Mouse (Mus musculus): ENCODE results near the gene Troap.
A peak's percentile ranks its signal among the peaks of the same experiment; 100 is the strongest.

The Troap gene

GRCm38 (mm10) chr15:99074019-99074599, at the start of gene Troap:
Gene Troap, plus strand, starts transcription at chr15:99074575.
- no peak for DNase-seq (ENCODE audit: low spot score)

DNA sequence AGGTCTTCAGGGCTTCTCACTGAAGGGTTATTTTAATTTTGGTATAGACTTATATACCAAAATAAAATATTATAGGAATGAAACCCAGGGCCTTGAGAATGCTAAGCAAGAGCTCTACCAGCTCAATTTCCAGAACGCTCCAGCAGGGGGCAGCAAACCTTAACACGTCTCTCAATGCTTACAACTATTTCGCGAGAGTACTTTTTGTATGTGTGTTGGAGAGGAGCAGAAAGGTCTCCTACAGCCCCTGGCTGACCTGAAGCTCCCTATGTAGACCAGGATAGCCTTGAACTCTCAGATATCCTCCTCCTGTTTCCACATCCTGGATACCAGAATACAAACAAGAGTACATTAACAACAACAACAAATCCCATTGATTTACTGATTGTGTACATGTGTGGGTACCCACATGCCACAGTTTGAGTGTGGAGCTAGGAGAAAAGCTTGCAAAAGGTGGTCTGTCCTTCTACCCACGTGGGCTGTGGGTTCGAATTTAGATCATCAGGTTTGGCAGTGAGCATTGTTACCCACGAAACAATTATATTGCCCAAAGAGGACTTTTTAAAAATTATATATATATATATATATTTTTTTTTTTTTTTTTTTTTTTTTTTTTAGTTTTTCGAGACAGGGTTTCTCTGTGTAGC, 49.6 kb upstream of the Troap start:
- peak; percentile 83 for DNase-seq (ENCODE audit: low spot score)

GRCm38 (mm10) chr15:99025414-99025813, 49.0 kb upstream of the Troap start:
- no peak for DNase-seq (ENCODE audit: low spot score)

DNA sequence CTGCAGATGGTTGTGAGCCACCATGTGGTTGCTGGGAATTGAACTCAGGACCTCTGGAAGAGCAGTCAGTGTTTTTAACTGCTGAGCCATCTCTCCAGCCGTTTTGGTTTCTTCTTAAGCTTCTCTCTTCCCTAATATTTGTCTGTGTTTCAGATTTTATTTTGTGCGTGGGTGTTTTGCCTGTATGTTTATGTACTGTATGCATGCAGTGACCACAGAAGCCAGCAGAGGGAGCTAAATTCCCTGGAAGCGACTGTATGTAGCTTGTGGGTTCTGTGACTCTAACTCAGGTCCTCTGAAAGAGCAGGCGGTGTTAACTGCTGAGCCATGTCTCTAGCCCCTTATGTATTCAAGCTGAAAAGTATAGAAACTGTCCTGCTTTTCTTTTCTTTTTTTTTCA, 48.1 kb upstream of the Troap start:
- no peak for DNase-seq (ENCODE audit: low spot score)

DNA sequence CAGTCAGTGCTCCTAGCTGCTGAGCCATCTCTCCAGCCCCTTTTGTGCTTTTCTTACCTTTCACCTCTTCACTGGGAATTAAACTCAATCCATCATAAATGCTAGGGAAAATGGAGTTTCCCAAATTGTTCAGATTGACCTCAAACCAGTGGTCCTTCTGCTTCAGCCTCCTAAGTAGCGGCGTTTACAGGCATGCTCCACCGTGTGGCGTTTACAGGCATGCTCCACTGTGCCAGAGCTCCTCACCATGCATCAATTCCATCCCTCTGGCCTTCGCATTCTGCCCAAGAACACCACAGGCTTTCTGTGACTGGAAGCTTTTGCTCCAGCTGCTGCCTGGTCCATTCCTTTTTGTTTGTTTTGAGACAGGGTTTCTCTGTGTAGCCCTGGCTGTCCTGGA, 47.3 kb upstream of the Troap start:
- DNase-seq (ENCODE audit: low spot score) = no peak

DNA sequence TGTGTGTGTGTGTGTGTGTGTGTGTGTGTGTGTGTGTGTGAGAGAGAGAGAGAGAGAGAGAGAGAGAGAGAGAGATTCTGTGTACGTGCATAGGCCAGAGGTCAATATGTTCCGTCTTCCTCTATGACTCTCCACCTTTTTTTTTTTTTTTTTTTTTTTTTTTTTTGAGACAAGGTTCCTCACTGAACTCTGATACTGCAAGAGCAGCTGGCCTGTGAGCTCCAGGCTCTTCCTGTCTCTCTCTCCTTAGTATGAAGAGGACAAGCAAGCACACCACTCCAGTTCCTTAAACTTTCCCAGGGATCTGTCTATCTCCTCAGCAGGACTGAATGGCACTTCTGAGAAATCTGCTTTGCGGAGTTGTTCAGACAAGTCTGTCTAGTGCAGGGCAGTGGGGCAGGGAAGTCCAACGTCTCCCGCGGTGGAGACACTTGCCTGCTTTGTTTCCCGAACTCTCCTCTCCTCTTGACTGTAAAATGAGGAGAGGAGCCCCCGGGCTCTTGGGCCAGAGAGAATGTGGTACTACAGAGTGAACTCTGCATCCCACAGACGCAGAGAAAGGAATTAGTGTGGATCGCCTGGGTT, 45.4 kb upstream of the Troap start:
- no peak for DNase-seq (ENCODE audit: low spot score)

GRCm38 (mm10) chr15:99029619-99030584, 44.5 kb upstream of the Troap start, which contains the start of gene Tuba1c:
Gene Tuba1c, plus strand, starts transcription at chr15:99029891.
- peak; percentile 91 for DNase-seq (ENCODE audit: low spot score)

GRCm38 (mm10) chr15:99030585-99031387, 43.6 kb upstream of the Troap start:
- no peak for DNase-seq (ENCODE audit: low spot score)

GRCm38 (mm10) chr15:99031388-99031675, 43.0 kb upstream of the Troap start:
- DNase-seq (ENCODE audit: low spot score) = no peak

GRCm38 (mm10) chr15:99032041-99032725, 42.2 kb upstream of the Troap start:
- no peak for DNase-seq (ENCODE audit: low spot score)

DNA sequence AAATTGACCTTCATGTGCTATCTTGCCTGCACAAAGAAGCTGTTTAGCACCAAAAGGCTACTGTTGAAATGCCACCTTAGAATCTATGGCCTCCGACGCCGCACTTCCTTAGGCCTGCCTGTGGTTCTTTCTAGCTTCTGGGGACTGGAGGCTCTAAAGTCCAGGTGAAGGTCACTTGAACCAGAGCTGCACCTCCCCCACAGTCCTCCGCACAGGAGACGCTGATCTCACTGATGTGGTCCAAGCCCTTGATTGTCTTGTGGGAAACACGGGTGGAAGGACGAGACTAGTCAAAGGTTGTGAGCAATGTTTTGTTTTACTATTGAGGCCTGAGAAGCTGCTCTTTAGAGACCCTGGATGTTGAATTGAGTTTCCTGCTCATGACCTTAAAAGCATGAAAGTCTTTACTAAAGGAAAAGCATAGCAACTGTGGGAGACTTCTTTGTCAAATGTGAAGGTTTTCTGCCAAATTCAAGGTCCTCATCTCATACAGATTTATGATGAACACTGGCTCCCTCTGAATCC, 41.6 kb upstream of the Troap start:
- DNase-seq (ENCODE audit: low spot score) = no peak

GRCm38 (mm10) chr15:99033498-99034270, 40.7 kb upstream of the Troap start:
- DNase-seq (ENCODE audit: low spot score) = no peak

DNA sequence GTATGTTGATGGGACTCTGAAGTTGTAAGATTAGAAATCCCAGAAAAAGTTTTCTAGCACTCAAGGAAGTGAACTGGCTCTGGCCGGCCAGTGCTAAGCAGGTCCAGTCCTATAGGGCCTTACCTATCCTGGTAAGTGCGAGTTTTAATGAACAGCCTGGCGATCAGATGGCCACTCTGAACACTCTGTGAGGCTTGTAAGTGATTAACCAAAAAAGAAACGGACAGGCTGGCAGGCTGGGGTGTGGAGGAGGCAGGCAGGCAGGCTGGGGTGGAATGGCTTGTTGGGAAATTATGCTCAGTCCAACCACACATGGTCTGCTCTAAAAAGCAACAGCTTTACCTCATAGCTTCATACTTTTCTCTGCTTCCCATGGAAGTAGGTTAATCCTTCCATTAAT, 38.9 kb upstream of the Troap start:
- no peak for DNase-seq (ENCODE audit: low spot score)

- DNase-seq (ENCODE audit: low spot score) = no peak
Observed at GRCm38 (mm10) chr15:99036249-99036905, 38.0 kb upstream of the Troap start.

GRCm38 (mm10) chr15:99038025-99038424, 36.4 kb upstream of the Troap start:
- no peak for DNase-seq (ENCODE audit: low spot score)

GRCm38 (mm10) chr15:99038797-99039196, 35.6 kb upstream of the Troap start:
- DNase-seq (ENCODE audit: low spot score) = no peak

GRCm38 (mm10) chr15:99039306-99039705, 35.1 kb upstream of the Troap start:
- no peak for DNase-seq (ENCODE audit: low spot score)

GRCm38 (mm10) chr15:99039996-99040919, 34.1 kb upstream of the Troap start:
- no peak for DNase-seq (ENCODE audit: low spot score)
